Mouse (Mus musculus): ENCODE results near the gene Slain2.

DNA sequence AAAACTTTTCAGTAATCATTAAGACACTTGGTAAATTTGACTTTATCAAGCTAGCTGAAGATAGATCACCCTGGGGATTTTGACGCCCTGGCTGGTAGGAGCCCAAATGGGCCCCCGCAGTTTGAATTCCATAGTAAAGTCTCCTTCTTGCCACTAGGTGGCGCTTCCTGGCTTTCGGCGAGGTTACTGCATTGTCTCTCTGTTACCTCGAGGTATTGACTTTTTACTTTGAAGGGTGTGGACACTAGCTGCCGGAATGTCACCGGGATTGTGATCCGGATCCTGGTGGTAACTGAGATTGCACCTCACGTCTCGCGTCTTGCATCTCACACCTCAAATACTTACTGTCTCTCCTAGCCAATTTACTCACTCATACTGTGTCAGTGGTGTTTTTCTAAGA, 22.6 kb upstream of the Slain2 start:
- TF ChIP-seq CTCF (IDR thresholded peaks at IDR 0.05; ENCODE audit: low read depth) = peak; percentile 85
- TF ChIP-seq EP300 (IDR thresholded peaks at IDR 0.05; ENCODE audit: low read depth) = no peak
